Mouse (Mus musculus): Measurements from ENCODE around the gene Mdm4. TPM values are rescaled to one million over a fixed set of nuclear protein-coding genes. Genes with fewer than 3 reads are reported as not detected.

The Mdm4 gene
- polyA plus RNA-seq, 1 experiment from 2014 or later = 20.7 TPM

GRCm38 (mm10) chr1:132910414-132911041 is 119.8 kb downstream of the Mdm4 start:
- Histone ChIP-seq H3K4me2 (ENCODE audit: low read depth, low read length) (no peak overlapping the region), H3K4me3 (ENCODE audit: low read length) (no peak overlapping the region), H3K4me1 (ENCODE audit: control insufficient read depth, insufficient read depth, low read length) (no peaks in the 10 kb centered on the region), H3K36me3 (ENCODE audit: control insufficient read depth, insufficient read depth) (no peaks in the 10 kb centered on the region), H3K9ac (ENCODE audit: low read length) (no peak overlapping the region), H3K9me3 (replicated peaks; ENCODE audit: control insufficient read depth, low read length) (0 out of 2 replicates have a peak, but pooled peaks cover 4% of the 10 kb centered on the region), H3K27me3 (ENCODE audit: control insufficient read depth, insufficient read depth, low read length) (no peaks in the 10 kb centered on the region), H3K27ac (ENCODE audit: low read length) (no peak overlapping the region)
- no peak for ATAC-seq (replicated peaks; ENCODE audit: extremely low read depth, insufficient read depth, low FRiP score)
- 77% methylated on average over 11 of the region's 11 CpGs for WGBS

GRCm38 (mm10) chr1:132909951-132910350 is 120.4 kb downstream of the Mdm4 start:
- H3K36me3 ChIP-seq (ENCODE audit: control insufficient read depth, insufficient read depth) = no peaks in the 10 kb centered on the region
- no peak overlapping the region for H3K27ac ChIP-seq (ENCODE audit: low read length)
- no peak overlapping the region for H3K4me3 ChIP-seq (ENCODE audit: low read length)
- no peaks in the 10 kb centered on the region for H3K27me3 ChIP-seq (ENCODE audit: control insufficient read depth, insufficient read depth, low read length)
- 0 out of 2 replicates have a peak, but pooled peaks cover 4% of the 10 kb centered on the region for H3K9me3 ChIP-seq (replicated peaks; ENCODE audit: control insufficient read depth, low read length)
- H3K4me1 ChIP-seq (ENCODE audit: control insufficient read depth, insufficient read depth, low read length) = no peaks in the 10 kb centered on the region
- no peak overlapping the region for H3K4me2 ChIP-seq (ENCODE audit: low read depth, low read length)
- H3K9ac ChIP-seq (ENCODE audit: low read length) = no peak overlapping the region
- ATAC-seq (replicated peaks; ENCODE audit: extremely low read depth, insufficient read depth, low FRiP score) = no peak
- WGBS = 89% methylated on average over 1 of the region's 1 CpGs

Small RNA genes lying within 50 kb of the gene (microRNA-seq; reads per million reads assigned to microRNA genes)
- not detected for gene Gm44300

Other genes with a start within 250 kb of the Mdm4 start
- gene Lrrn2, start 150.3 kb downstream of the Mdm4 start, polyA plus RNA-seq (2015; fragmentation: Nextera tagmentation; extraction: Ambion mirVana) = 8.4 and 9.3 TPM in 2 replicates
- 9.5 and 10.1 TPM in 2 replicates for gene Pik3c2b, start 15.1 kb upstream of the Mdm4 start, polyA plus RNA-seq (2015; fragmentation: Nextera tagmentation; extraction: Ambion mirVana)
- gene Ppp1r15b, start 100.6 kb upstream of the Mdm4 start, polyA plus RNA-seq (2015; fragmentation: Nextera tagmentation; extraction: Ambion mirVana) = 22.3 and 25.1 TPM in 2 replicates
- 12.3 and 14.0 TPM in 2 replicates for gene Plekha6, start 133.6 kb upstream of the Mdm4 start, polyA plus RNA-seq (2015; fragmentation: Nextera tagmentation; extraction: Ambion mirVana)

Measured in heart, embryonic 16.5 days (tissue).